ENCODE assay signal across 14 mouse cellular contexts in genomic region chr7:24357899-24358298, GRCm38 (mm10). TPM values are rescaled to one million over a fixed set of nuclear protein-coding genes. Genes with fewer than 3 reads are reported as not detected.
DNase-seq lines count a peak whose midpoint lies in the region; ATAC-seq and TF ChIP-seq lines count a peak whose summit lies in the region.
"Had no signal": no experiment of that assay in that cellular context is flagged by ENCODE, and none has a peak within 500 bp of the region (broad histone marks: within the 10 kb centered on the region; RNA-seq: fewer than 3 reads in every experiment).

No protein-coding gene starts in this region.

- in situ Hi-C loops in CH12.LX (cut with MboI; ENCODE audit: low pct_ligation_motif_present, low pct_unique_long_range_greater_than_20kb, low sequenced_read_pairs) = no loop called here

- no peak overlapping the region for H3K4me2 ChIP-seq in liver, embryonic 12.5 days
- no peak overlapping the region for H3K4me2 ChIP-seq in CH12.LX (ENCODE audit: insufficient read depth, low read depth, poor library complexity, severe bottlenecking)
- H3K4me2 ChIP-seq in liver, embryonic 14.5 days (ENCODE audit: low read depth) = no peak overlapping the region

- WGBS in liver, embryonic 12.5 days (ENCODE audit: insufficient replicate concordance) = 44% methylated on average over 4 of the region's 4 CpGs
- 39% methylated on average over 4 of the region's 4 CpGs for WGBS in liver, embryonic 14.5 days (ENCODE audit: insufficient replicate concordance)

- no peak for ATAC-seq in liver, embryonic 12.5 days
- no peak for ATAC-seq in liver, embryonic 14.5 days (ENCODE audit: insufficient read depth)

- dilution Hi-C loops in CH12.LX (cut with MboI; ENCODE audit: extremely low pct_ligation_motif_present, extremely low pct_unique_long_range_greater_than_20kb, low sequenced_read_pairs) = no loop called here

- TF ChIP-seq EP300 in CH12.LX (IDR thresholded peaks at IDR 0.05; ENCODE audit: low read length) = no peak
- TF ChIP-seq EP300 in liver, embryonic 14.5 days (IDR thresholded peaks at IDR 0.05; ENCODE audit: low read depth) = no peak

- H3K36me3 ChIP-seq in liver, embryonic 12.5 days = no peaks in the 10 kb centered on the region
- H3K36me3 ChIP-seq in CH12.LX (replicated peaks in 1 of 2; ENCODE audit: control insufficient read depth in 1 of 2, insufficient read depth in 1 of 2, low read length in 1 of 2) = no peaks in the 10 kb centered on the region
- H3K36me3 ChIP-seq in liver, embryonic 14.5 days (replicated peaks; ENCODE audit: control insufficient read depth, insufficient read depth, low read depth) = no peaks in the 10 kb centered on the region

- H3K4me3 ChIP-seq in liver, embryonic 12.5 days = no peak overlapping the region
- no peak overlapping the region for H3K4me3 ChIP-seq in CH12.LX (replicated peaks in 1 of 3; ENCODE audit: low read depth in 2 of 3, low read length in 2 of 3, poor library complexity in 1 of 3)
- H3K4me3 ChIP-seq in liver, embryonic 14.5 days (ENCODE audit: insufficient read depth in 1 of 2, low read depth in 2 of 2, low read length in 2 of 2) = no peak overlapping the region

- H3K9me3 ChIP-seq in liver, embryonic 12.5 days (replicated peaks) = peaks cover 3% of the 10 kb centered on the region; the same call in 1 of the 2 replicates
- peaks cover 13% of the 10 kb centered on the region for H3K9me3 ChIP-seq in CH12.LX (replicated peaks; ENCODE audit: low read length)
- no peaks in the 10 kb centered on the region for H3K9me3 ChIP-seq in liver, embryonic 14.5 days (ENCODE audit: control insufficient read depth, low read length)

- no peak overlapping the region for H3K9ac ChIP-seq in liver, embryonic 12.5 days
- H3K9ac ChIP-seq in CH12.LX (ENCODE audit: insufficient read depth, low read depth) = no peak overlapping the region
- no peak overlapping the region for H3K9ac ChIP-seq in liver, embryonic 14.5 days (replicated peaks)

- peaks cover 28% of the 10 kb centered on the region for H3K27me3 ChIP-seq in liver, embryonic 12.5 days (replicated peaks)
- peaks cover 48% of the 10 kb centered on the region for H3K27me3 ChIP-seq in CH12.LX (replicated peaks)
- H3K27me3 ChIP-seq in liver, embryonic 14.5 days (ENCODE audit: control insufficient read depth, insufficient read depth, low read length) = no peaks in the 10 kb centered on the region

- TF ChIP-seq POLR2A in CH12.LX (IDR thresholded peaks at IDR 0.05; ENCODE audit: low read depth, low read length) = no peak

- peak; percentile 35 to 60; a peak in 3 of 4 replicates for TF ChIP-seq CTCF in CH12.LX (conservative IDR thresholded peaks at IDR 0.05 in 1 of 2, IDR thresholded peaks at IDR 0.05 in 1 of 2; ENCODE audit: low read depth in 2 of 2, low read length in 2 of 2)
- TF ChIP-seq CTCF in liver, embryonic 14.5 days (IDR thresholded peaks at IDR 0.05; ENCODE audit: low read depth) = peak; percentile 95

- no peak overlapping the region for H3K27ac ChIP-seq in liver, embryonic 12.5 days
- no peak overlapping the region for H3K27ac ChIP-seq in CH12.LX (ENCODE audit: insufficient read depth, low read depth)
- no peak overlapping the region for H3K27ac ChIP-seq in liver, embryonic 14.5 days

- peak; percentile 49 for TF ChIP-seq RAD21 in CH12.LX (IDR thresholded peaks at IDR 0.05; ENCODE audit: low read depth, low read length)

- H3K79me2 ChIP-seq in CH12.LX (replicated peaks; ENCODE audit: control insufficient read depth, extremely low read depth, insufficient read depth, poor library complexity, severe bottlenecking) = no peaks in the 10 kb centered on the region

- DNase-seq in liver (peak; percentile 69), CH12.LX (ENCODE audit: extremely low read depth) (no peak), ES-CJ7 (ENCODE audit: low read depth, low spot score) (peak; percentile 64)
- no peak for DNase-seq in liver, embryonic 14.5 days (ENCODE audit: low read depth in 3 of 3, low spot score in 3 of 3)
- DNase-seq in urinary bladder, postnatal 4 days (ENCODE audit: low spot score in 2 of 2) = no peak
- DNase-seq in layer of hippocampus, adult 9-10 months (ENCODE audit: low spot score) = no peak
- DNase-seq: heart, adult 11 months; kidney, postnatal 10 days; left cerebral cortex, postnatal 4 days; lung, postnatal 36 days had no signal

- peaks cover 3% of the 10 kb centered on the region; the same call in 1 of the 2 replicates for H3K4me1 ChIP-seq in liver, embryonic 12.5 days
- H3K4me1 ChIP-seq in CH12.LX (ENCODE audit: control insufficient read depth in 1 of 2, insufficient read depth in 2 of 2) = peaks cover 0 to 7% of the 10 kb centered on the region in 2 experiments; a peak in 2 of 4 replicates
- no peaks in the 10 kb centered on the region for H3K4me1 ChIP-seq in liver, embryonic 14.5 days (replicated peaks; ENCODE audit: control insufficient read depth in 2 of 2, insufficient read depth in 2 of 2, low read length in 1 of 2)

TF ChIP-seq in CH12.LX, 34 proteins besides CTCF, POLR2A, EP300 and RAD21:
- TF ChIP-seq NELFE (IDR thresholded peaks at IDR 0.05; ENCODE audit: low read depth, low read length) = no peak
TF ChIP-seq in CH12.LX: peak in this region for 0.

RNA-seq across cellular contexts. Expression of gene Lypd5, which starts 8.9 kb away (rescaled TPM):
- polyA plus RNA-seq in liver, embryonic 12.5 days (2016; fragmentation: Nextera tagmentation; extraction: Ambion mirVana) = not detected in 2 replicates
- total RNA-seq in CH12.LX (2012; rRNA removed) = not detected in 2 replicates
- total RNA-seq in CH12.LX (2014; rRNA removed) = not detected in 2 replicates
- not detected in 2 replicates for polyA plus RNA-seq in CH12.LX (2012; ENCODE audit: insufficient read length, low read depth)
- not detected in 2 replicates for polyA plus RNA-seq in liver, embryonic 14.5 days (2012; rRNA removed)
- not detected in 2 replicates for polyA plus RNA-seq in liver, embryonic 14.5 days (2014; fragmentation: Nextera tagmentation; extraction: Ambion mirVana)
- total RNA-seq: common myeloid progenitor, adult 5-6 weeks; hematopoietic stem cell, adult 5-6 weeks; left cerebral cortex, postnatal 4 days had no signal
- polyA plus RNA-seq: forebrain, embryonic 11.5 days had no signal

RNA-seq across cellular contexts. Expression of gene Kcnn4, which starts 12.2 kb away (rescaled TPM):
- polyA plus RNA-seq in liver, embryonic 12.5 days (2016; fragmentation: Nextera tagmentation; extraction: Ambion mirVana) = 159 and 161 TPM in 2 replicates
- total RNA-seq in CH12.LX (2012; rRNA removed) = 7.6 and 10.5 TPM in 2 replicates
- total RNA-seq in CH12.LX (2014; rRNA removed) = 12.9 and 14.3 TPM in 2 replicates
- polyA plus RNA-seq in CH12.LX (2012; ENCODE audit: insufficient read length, low read depth) = 8.2 and 10.6 TPM in 2 replicates
- polyA plus RNA-seq in liver, embryonic 14.5 days (2012; rRNA removed) = 112 and 113 TPM in 2 replicates
- 90.2 and 112 TPM in 2 replicates for polyA plus RNA-seq in liver, embryonic 14.5 days (2014; fragmentation: Nextera tagmentation; extraction: Ambion mirVana)

RNA-seq across cellular contexts. Expression of gene Tescl, which starts 24.2 kb away (rescaled TPM):
- not detected in 2 replicates for polyA plus RNA-seq in liver, embryonic 12.5 days (2016; fragmentation: Nextera tagmentation; extraction: Ambion mirVana)
- total RNA-seq in CH12.LX (2012; rRNA removed) (not detected in 2 replicates), CH12.LX (2014; rRNA removed) (not detected in 2 replicates)
- polyA plus RNA-seq in CH12.LX (2012; ENCODE audit: insufficient read length, low read depth) = not detected in 2 replicates
- 0.11 TPM in 1 of 2 replicates, not detected in the other for polyA plus RNA-seq in liver, embryonic 14.5 days (2012; rRNA removed)
- not detected in 2 replicates for polyA plus RNA-seq in liver, embryonic 14.5 days (2014; fragmentation: Nextera tagmentation; extraction: Ambion mirVana)
- total RNA-seq: common myeloid progenitor, adult 5-6 weeks; hematopoietic stem cell, adult 5-6 weeks had no signal

RNA-seq across cellular contexts. Expression of gene Zfp94, which starts 41.4 kb away (rescaled TPM):
- polyA plus RNA-seq in liver, embryonic 12.5 days (2016; fragmentation: Nextera tagmentation; extraction: Ambion mirVana) = 3.0 and 3.6 TPM in 2 replicates
- total RNA-seq in CH12.LX (2012; rRNA removed) (6.0 and 6.7 TPM in 2 replicates), CH12.LX (2014; rRNA removed) (4.5 and 5.8 TPM in 2 replicates)
- polyA plus RNA-seq in CH12.LX (2012; ENCODE audit: insufficient read length, low read depth) = 3.3 and 4.7 TPM in 2 replicates
- 1.5 and 1.8 TPM in 2 replicates for polyA plus RNA-seq in liver, embryonic 14.5 days (2012; rRNA removed)
- 1.4 TPM in 2 replicates for polyA plus RNA-seq in liver, embryonic 14.5 days (2014; fragmentation: Nextera tagmentation; extraction: Ambion mirVana)

RNA-seq across cellular contexts. Expression of gene Smg9, which starts 41.5 kb away (rescaled TPM):
- 22.9 and 23.5 TPM in 2 replicates for polyA plus RNA-seq in liver, embryonic 12.5 days (2016; fragmentation: Nextera tagmentation; extraction: Ambion mirVana)
- total RNA-seq in CH12.LX (2012; rRNA removed) (19.1 and 20.5 TPM in 2 replicates), CH12.LX (2014; rRNA removed) (16.9 and 19.9 TPM in 2 replicates)
- 24.6 and 26.8 TPM in 2 replicates for polyA plus RNA-seq in CH12.LX (2012; ENCODE audit: insufficient read length, low read depth)
- 20.6 and 22.2 TPM in 2 replicates for polyA plus RNA-seq in liver, embryonic 14.5 days (2012; rRNA removed)
- polyA plus RNA-seq in liver, embryonic 14.5 days (2014; fragmentation: Nextera tagmentation; extraction: Ambion mirVana) = 11.2 and 11.8 TPM in 2 replicates

Comparison
In these comparisons a context has a peak if more than half of its experiments do, and no peak if none do; other contexts are left out.
1. DNase-seq: peak in liver (single experiment) and ES-CJ7 (single experiment); none in CH12.LX (single experiment), liver, embryonic 14.5 days (0 of 3), urinary bladder, postnatal 4 days (0 of 2) and layer of hippocampus, adult 9-10 months (single experiment).